Mouse (Mus musculus) lung, postnatal 0 days (tissue): ENCODE measurements around the gene Ctns. TPM values are rescaled to one million over a fixed set of nuclear protein-coding genes. Genes with fewer than 3 reads are reported as not detected.
A peak's percentile ranks its signal among the peaks of the same experiment; 100 is the strongest.

ENCODE experiments used
- ATAC-seq: fragments of 200-750 bp; cut with Nextera tagmentation; 2 replicates; pipeline ENCODE4 v1.8.0; 2017; ENCODE audit warnings: moderate library complexity
- DNase-seq: peaks from one replicate; pipeline ENCODE4 v3.0.0-alpha.2; 2016; ENCODE audit warnings: low spot score
- H3K27ac ChIP-seq: fragments of 300-500 bp; sonication (generic); 2 replicates; pipeline ENCODE4 v1.5.1; 2014; ENCODE audit warnings: antibody characterized with exemption, mild to moderate bottlenecking, low read length, mixed read lengths
- H3K27me3 ChIP-seq: fragments of 300-500 bp; sonication (generic); replicated peaks from 2 replicates; pipeline ENCODE4 v1.6.1; 2014; ENCODE audit warnings: low read length, mixed read lengths; ENCODE audit not compliant: insufficient read depth
- H3K36me3 ChIP-seq: fragments of 300-500 bp; sonication (generic); 2 replicates; pipeline ENCODE4 v1.6.1; 2014; ENCODE audit warnings: low read length, mixed read lengths; ENCODE audit not compliant: insufficient read depth
- H3K4me1 ChIP-seq: fragments of 300-500 bp; sonication (generic); 2 replicates; pipeline ENCODE4 v1.6.1; 2014; ENCODE audit warnings: antibody characterized with exemption, low read depth, low read length, mixed read lengths; ENCODE audit not compliant: insufficient read depth
- H3K4me2 ChIP-seq: fragments of 300-500 bp; sonication (generic); replicated peaks from 2 replicates; pipeline ENCODE4 v1.6.1; 2014; ENCODE audit warnings: low read depth, mild to moderate bottlenecking, low read length, moderate library complexity, mixed read lengths
- H3K4me3 ChIP-seq: fragments of 300-500 bp; sonication (generic); 2 replicates; pipeline ENCODE4 v1.5.1; 2014; ENCODE audit warnings: low read depth, low read length
- H3K9ac ChIP-seq: fragments of 300-500 bp; sonication (generic); replicated peaks from 2 replicates; pipeline ENCODE4 v1.6.1; 2014; ENCODE audit warnings: low read depth, mild to moderate bottlenecking
- H3K9me3 ChIP-seq: fragments of 300-500 bp; sonication (generic); 2 replicates; pipeline ENCODE4 v1.6.1; 2016; ENCODE audit warnings: low read length, mixed read lengths
- CTCF ChIP-seq: IDR thresholded peaks from 2 replicates; pipeline ENCODE4 v1.5.1; 2016; ENCODE audit warnings: antibody characterized with exemption, mild to moderate bottlenecking
- EP300 ChIP-seq: IDR thresholded peaks from 2 replicates; pipeline ENCODE4 v1.6.1; 2016; ENCODE audit warnings: antibody characterized with exemption, mild to moderate bottlenecking, control low read depth
- WGBS: fragments of 180-500 bp; shearing (Covaris S2); extraction: QIAGEN DNeasy Blood & Tissue Kit; methylation state at CpG from one replicate; pipeline ENCODE4 v1.1.7; 2014; 5-methylcytosine and 5-hydroxymethylcytosine counted together
- polyA plus RNA-seq: library from polyadenylated mRNA; unstranded; fragments of >200 nt; fragmentation: Nextera tagmentation; extraction: Ambion mirVana; gene quantifications from 2 replicates; pipeline ENCODE4 v1.2.1, GENCODE M21; 2015

The Ctns gene
- polyA plus RNA-seq, 1 experiment from 2014 or later: 16.2 TPM

DNA sequence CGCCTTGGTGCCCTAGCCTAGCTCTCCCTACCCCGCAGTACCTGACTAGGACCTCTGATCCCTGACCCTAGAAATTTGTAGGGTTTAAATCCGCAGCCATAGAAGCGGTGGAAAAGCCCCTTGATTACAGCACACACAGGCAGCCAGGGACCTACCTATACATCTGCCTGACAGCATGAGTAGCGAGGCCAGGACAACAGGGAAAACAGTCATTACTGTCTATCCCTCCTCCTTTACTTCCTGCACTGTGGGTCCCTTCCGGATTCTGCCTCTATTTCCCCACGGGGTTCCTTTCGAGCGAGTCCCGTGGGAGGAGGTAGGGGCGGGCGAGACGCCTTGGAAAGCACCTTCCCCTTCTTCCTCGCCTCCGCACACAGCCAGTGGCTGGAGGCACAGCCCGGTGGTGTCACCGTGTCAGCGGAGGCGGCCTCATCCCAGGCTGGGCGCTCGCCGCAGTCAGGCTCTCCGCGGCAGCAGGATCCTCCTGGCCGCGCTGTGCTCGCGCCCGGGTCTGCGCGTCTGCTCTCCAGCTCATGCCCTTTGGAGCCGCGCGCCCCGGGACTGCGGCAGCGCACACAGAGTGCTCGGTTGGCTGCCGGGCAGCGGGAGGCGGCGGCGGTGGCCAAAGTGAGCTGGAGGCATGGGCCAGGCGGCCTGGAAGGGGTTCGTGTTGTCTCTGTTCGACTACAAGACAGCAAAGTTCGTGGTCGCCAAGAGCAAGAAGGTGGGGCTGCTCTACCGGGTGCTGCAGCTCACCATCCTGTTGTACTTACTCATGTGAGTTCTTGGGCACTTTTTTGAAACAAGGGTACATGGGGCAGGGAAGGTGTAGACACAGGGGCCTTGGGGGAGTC, 38.7 kb downstream of the Ctns start, which contains the start of gene P2rx5:
TSS of gene P2rx5 (plus strand) at position 465 of the 854 bp plus-strand sequence.
- Histone ChIP-seq H3K4me2 (peak within 1 kb of the TSS; percentile 74), H3K4me1 (no peaks in the 10 kb centered on the region), H3K4me3 (peak within 1 kb of the TSS; percentile 39), H3K36me3 (no peaks in the 10 kb centered on the region), H3K9me3 (no peaks in the 10 kb centered on the region), H3K27ac (no peak within 1 kb of the TSS), H3K27me3 (no peaks in the 10 kb centered on the region), H3K9ac (no peak within 1 kb of the TSS; the same call in 1 of the 2 replicates)
- TF ChIP-seq EP300 (no peak), CTCF (no peak)
- ATAC-seq (peak; percentile 78), DNase-seq (peak; percentile 51)
- WGBS: 3% methylated on average over 49 of the region's 49 CpGs

DNA sequence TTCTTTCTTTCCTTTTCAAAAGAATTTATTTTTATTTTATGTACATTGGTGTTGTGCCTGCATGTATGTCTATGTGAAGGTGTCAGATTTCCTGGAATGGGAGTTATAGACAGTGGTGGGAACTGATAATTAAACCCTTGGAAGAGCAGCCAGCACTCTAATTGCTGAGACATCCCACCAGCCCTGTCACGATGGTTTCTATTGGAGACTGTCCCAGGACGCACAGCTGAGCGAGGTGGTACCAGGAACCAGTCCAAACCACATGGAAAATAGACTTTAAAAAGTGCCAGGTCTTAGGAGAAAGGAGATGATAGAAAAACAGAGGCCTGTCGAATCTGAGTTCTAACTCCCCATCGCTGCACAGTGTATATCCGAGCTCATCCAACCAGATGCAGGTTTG, 43.8 kb downstream of the Ctns start:
- no peak for TF ChIP-seq CTCF
- TF ChIP-seq EP300: no peak
- H3K4me3 ChIP-seq: no peak overlapping the region
- H3K27ac ChIP-seq: no peak overlapping the region
- no peak overlapping the region for H3K4me2 ChIP-seq
- H3K4me1 ChIP-seq: no peaks in the 10 kb centered on the region
- no peaks in the 10 kb centered on the region for H3K27me3 ChIP-seq
- no peaks in the 10 kb centered on the region for H3K9me3 ChIP-seq
- DNase-seq: no peak
- H3K9ac ChIP-seq: no peak overlapping the region
- 70% methylated on average over 6 of the region's 6 CpGs for WGBS
- no peak for ATAC-seq
- H3K36me3 ChIP-seq: no peaks in the 10 kb centered on the region

DNA sequence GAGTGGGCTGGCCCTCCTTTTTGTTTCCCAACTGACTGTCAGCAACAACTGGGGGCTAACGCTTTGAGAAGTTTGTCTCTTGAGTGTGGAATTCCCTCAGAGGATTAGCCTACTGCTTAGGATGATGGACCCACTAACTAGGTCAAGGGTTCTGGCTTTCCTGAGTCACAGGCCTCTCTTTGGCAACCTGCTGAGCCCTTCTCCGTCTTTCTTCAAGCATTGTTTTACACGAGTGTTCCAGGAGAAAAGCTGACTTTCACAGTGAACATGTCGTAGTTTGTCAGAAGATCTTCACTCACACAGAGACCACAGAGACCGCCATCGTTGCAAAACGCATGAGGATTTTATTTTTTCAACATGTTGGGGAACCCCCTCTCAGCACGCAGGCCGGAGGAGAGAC, 50.6 kb downstream of the Ctns start:
- no peak overlapping the region for H3K27ac ChIP-seq
- ATAC-seq: no peak
- no peak overlapping the region for H3K9ac ChIP-seq
- H3K27me3 ChIP-seq: no peaks in the 10 kb centered on the region
- no peaks in the 10 kb centered on the region for H3K9me3 ChIP-seq
- no peak for DNase-seq
- no peak overlapping the region for H3K4me2 ChIP-seq
- H3K4me1 ChIP-seq: no peaks in the 10 kb centered on the region; the same call in 1 of the 2 replicates
- TF ChIP-seq CTCF: no peak
- no peak for TF ChIP-seq EP300
- H3K4me3 ChIP-seq: no peak overlapping the region
- H3K36me3 ChIP-seq: no peaks in the 10 kb centered on the region
- WGBS: 74% methylated on average over 9 of the region's 9 CpGs

DNA sequence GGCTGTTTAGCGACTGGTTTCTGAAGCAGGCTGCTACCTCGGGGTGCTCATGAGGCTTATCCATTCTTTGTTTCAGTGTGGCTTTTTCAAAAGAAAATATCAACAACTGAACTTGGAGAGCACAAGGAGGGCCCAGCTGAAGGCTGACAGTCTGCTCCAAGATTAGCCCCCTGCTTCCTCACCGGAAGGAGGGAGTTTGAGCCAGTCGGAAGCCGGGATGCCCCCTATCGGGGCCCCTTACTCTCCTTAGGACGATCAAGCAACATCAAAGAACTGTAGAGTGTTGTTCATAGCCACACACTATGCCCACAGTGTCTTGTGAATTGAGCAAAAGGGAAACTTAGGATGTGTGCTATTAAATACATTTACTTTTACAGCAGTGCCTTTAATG, 51.9 kb downstream of the Ctns start:
- Histone ChIP-seq H3K4me2 (no peak overlapping the region), H3K4me3 (no peak overlapping the region), H3K9ac (no peak overlapping the region), H3K4me1 (no peaks in the 10 kb centered on the region; the same call in 1 of the 2 replicates), H3K27ac (no peak overlapping the region), H3K9me3 (no peaks in the 10 kb centered on the region), H3K27me3 (no peaks in the 10 kb centered on the region), H3K36me3 (no peaks in the 10 kb centered on the region)
- ATAC-seq (no peak), DNase-seq (no peak)
- TF ChIP-seq EP300: no peak
- TF ChIP-seq CTCF: no peak
- WGBS: 44% methylated on average over 7 of the region's 7 CpGs

DNA sequence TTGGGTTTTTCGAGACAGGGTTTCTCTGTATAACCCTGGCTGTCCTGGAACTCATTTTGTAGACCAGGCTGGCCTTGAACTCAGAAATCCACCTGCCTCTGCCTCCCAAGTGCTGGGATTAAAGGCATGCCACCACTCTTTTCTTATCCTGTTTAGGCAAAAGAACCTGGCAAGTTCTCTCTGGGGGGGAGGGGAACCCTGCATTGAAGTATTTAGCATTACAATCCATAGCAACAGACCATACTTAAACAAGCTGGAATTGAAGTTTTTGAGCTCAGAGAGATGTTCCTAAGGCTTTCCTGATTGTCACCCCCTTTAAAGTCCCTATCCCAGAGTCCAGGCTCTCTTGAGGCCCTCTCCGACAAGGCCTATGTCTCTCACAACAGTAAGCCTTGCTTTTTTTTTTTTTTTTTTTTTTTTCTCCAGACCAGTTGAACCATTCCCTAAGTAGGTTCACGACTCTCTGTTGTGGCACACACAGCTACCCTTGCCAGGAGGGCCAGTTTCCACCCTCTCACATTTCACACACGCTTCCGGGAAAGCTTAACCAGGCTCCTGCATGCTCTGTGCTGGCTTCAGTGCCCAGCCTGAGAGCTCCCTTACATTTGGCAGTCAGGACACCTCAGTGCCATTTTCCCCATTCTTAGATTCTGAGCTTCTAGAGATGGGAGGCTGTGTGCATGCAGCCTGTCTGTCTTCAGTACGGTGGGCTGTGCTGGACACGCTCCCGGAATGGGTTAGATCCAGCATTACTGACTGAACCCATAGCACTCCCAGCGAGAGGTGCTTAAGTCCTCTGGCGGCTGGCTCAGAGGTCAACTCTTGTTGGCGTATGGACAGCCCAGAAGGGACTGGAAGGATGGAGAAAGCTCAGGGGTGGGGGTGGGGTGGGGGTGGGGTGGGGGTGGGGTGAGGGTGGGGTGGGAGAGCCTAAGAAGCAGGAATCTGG, 52.5 kb downstream of the Ctns start:
- TF ChIP-seq CTCF (no peak), EP300 (no peak)
- Histone ChIP-seq H3K4me2 (no peak overlapping the region), H3K27me3 (no peaks in the 10 kb centered on the region), H3K9me3 (no peaks in the 10 kb centered on the region), H3K4me1 (no peaks in the 10 kb centered on the region; the same call in 1 of the 2 replicates), H3K4me3 (no peak overlapping the region), H3K27ac (no peak overlapping the region), H3K36me3 (no peaks in the 10 kb centered on the region), H3K9ac (no peak overlapping the region)
- ATAC-seq (no peak), DNase-seq (no peak)
- WGBS: 53% methylated on average over 11 of the region's 11 CpGs

- Histone ChIP-seq H3K4me1 (no peaks in the 10 kb centered on the region; the same call in 1 of the 2 replicates), H3K27ac (peak overlapping the region; percentile 43; the same call in 1 of the 2 replicates), H3K36me3 (no peaks in the 10 kb centered on the region), H3K9ac (no peak overlapping the region), H3K9me3 (no peaks in the 10 kb centered on the region), H3K4me3 (no peak overlapping the region), H3K27me3 (no peaks in the 10 kb centered on the region), H3K4me2 (no peak overlapping the region)
- ATAC-seq (peak; percentile 97), DNase-seq (peak; percentile 88)
- 45% methylated on average over 1 of the region's 1 CpGs for WGBS
- peak; percentile 22; the same call in 1 of the 2 replicates for TF ChIP-seq EP300
- no peak for TF ChIP-seq CTCF
Observed at GRCm38 (mm10) chr11:73144261-73144681, 54.6 kb downstream of the Ctns start.
